Mouse (Mus musculus): Measurements from ENCODE around the gene Traip. TPM values are rescaled to one million over a fixed set of nuclear protein-coding genes. Genes with fewer than 3 reads are reported as not detected.

The Traip gene
- total RNA-seq, 2 experiments from 2014 or later = 14.4 to 16.3 TPM

DNA sequence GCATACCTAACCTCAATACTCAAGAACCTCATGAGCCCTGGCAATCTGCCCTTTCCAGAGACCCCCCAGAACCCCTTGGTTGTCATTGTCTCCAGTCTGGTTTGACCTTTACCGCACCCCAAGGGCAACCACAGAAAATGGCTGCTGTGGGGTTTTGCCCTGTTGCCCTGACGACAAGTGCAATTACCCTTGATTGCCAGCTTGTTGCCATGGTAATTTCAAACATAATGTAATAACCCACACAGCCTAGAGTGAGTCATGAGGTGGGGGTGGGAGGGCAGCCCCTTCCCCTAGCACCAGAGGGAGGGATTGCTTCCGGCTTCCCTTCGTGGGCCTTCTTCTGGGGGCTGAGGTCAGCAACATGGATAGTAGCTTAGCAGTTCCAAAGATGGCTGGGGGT is 17.7 kb upstream of the Traip start:
- DNase-seq (ENCODE audit: low spot score in 2 of 2) = no peak

DNA sequence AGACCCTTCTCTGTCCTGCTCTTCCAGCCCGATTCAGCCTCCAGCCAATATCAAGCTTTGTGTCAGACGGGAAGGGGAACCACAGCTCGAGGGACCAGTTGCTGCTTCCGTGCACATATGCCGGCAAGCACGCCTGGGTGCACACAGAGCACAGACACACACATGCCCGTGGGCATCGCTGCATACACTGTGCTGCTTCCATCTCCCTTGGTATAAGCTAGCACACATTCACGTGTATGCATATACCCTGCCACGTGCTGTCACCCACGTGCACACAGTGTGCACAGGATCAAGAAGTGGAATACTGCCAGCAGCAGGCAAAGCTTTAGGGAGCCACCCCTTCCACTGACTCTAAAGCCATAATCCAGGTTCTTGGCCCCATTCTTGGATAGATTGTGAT is 15.8 kb upstream of the Traip start:
- no peak for DNase-seq (ENCODE audit: low spot score in 2 of 2)

GRCm38 (mm10) chr9:107935374-107935773 is 14.6 kb upstream of the Traip start, which contains the start of gene Camkv:
TSS of gene Camkv (plus strand) at chr9:107935674.
- no peak for DNase-seq (ENCODE audit: low spot score in 2 of 2)

DNA sequence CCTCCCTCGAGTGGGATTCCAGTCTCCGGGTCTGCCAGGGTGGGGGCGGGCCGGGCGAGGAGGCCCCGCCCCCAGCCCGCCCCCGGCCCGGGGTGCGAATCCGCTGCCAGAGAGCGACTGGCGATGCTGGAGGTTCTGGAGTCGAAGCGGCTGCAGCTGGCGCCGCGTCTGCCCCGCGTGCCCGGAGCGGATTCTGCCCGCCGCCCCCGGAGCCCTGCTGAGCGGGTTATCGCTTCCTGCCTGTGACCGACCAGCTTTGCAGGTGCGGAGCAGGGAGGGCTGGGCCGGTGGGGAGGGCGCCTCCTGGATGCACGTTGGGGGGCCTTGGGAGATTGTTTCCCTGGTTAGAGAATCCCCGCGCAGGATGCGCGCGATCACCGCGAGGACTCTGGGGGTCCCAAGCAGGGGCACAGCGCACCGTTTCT is 14.1 kb upstream of the Traip start:
- DNase-seq (ENCODE audit: low spot score in 2 of 2) = no peak

GRCm38 (mm10) chr9:107936215-107936822 is 13.6 kb upstream of the Traip start:
- no peak for DNase-seq (ENCODE audit: low spot score in 2 of 2)

DNA sequence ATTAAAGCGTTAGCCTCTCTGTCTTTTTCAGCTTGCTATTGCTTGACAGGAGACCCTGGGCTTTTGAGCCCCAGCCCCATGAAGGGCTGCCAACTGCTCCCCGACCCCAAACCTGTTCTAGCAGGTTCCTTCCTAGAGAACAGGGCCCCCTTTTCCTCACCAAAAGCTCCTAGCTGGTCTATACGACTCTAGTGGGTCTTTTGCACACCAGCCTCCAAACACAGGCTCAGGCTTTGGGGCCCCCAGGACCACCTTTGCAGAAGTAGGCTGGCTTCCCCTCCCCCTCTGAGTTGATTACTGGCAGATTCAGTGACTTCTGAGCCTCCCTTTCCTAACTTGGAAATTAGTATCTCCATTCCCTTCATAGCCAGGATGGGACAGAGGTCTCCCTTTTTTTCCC is 13.1 kb upstream of the Traip start:
- no peak for DNase-seq (ENCODE audit: low spot score in 2 of 2)

- DNase-seq (ENCODE audit: low spot score in 2 of 2) = no peak
These were observed 2.4 kb upstream of the Traip start for GRCm38 (mm10) chr9:107947241-107948194.

DNA sequence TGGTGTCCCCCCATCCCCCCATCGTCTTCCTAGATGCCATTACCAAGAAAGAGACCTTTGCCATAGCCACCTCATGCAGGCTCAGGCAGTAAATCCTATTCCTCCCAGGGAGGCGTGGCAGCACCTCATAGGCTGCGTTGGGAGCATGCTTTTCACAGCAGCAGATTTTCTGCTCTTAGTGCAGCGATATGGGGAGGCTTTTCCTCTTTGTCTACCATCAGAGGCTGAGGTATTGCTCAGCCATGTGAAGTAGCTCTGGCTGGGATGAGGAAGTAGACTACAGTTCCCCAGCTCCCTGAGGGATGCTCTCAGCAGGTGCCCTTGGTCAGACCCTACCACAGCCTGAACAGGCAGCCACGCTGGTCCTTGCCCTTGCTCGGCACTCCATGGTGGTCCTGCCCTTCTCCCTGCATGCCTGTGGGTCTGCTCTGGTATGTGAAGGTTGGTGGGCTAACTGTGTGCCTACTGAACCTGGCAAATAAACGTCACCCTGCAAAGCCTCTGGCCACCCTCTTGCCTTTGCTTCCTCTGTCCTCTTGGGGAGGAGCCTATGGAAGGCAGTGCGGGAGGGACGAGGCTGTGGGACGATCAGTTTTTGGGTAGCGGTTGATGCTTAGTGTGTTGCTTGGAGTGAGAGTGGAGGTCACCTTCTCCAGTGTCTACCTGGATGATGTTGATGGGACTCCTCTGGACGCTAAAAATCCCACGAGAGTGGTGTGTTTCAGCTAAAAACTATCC is 583 bp upstream of the Traip start:
- DNase-seq (ENCODE audit: low spot score in 2 of 2) = no peak

- DNase-seq (ENCODE audit: low spot score in 2 of 2) = peak; percentile 82 to 87
These were observed 772 bp downstream of the Traip start for GRCm38 (mm10) chr9:107950460-107951355.

DNA sequence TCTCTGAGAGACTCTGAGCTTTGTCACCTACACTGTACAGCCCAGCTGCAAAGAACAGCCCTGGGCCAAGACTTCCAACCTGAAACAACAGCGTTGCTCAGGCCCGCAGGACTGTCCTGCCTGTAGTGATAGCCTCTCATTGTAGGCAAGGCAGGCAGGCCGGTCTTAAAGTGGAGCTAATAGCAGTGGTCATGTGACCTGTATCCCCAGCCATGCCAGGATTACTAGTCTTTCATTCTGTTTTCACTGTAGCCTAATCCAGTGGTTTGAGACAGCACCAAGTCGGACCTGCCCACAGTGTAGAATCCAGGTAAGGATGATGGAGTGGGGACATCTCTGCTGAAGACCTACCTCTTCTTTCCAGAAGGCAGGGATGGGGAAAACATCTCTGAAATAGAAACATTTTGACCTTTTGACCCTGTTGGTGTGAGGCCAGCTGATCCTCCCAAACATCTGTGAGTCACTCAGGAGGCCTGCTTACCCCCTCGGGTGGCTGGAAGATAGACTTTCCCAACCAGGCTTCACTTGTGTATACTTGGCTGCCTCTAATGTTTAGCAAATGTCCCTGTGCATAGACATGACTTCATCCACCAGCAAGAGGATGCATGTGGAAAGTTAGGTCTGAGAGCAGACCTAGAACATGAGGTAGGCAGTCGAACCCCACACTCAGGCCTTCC is 5.8 kb downstream of the Traip start:
- no peak for DNase-seq (ENCODE audit: low spot score in 2 of 2)

DNA sequence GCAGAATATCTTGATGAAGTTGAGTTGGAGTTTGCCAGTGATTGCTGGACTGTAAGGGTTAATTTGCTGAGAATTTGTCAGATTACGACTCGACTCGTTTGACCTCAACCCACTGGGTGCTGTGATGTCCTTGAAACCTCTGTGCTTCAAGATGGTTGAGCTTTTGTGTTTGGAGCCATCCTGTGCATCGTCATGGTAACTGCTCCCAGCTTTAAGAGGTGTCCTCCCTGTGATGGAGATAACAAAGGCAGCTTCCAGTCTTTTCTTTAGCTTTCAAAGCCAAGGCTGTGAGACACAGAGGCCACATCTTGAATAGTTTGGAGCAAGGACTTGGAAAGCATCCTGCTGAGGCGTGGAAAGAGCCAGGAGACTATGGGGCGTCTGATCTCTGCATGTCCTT is 7.2 kb downstream of the Traip start:
- no peak for DNase-seq (ENCODE audit: low spot score in 2 of 2)

GRCm38 (mm10) chr9:107959896-107960295 is 10.0 kb downstream of the Traip start:
- no peak for DNase-seq (ENCODE audit: low spot score in 2 of 2)

DNA sequence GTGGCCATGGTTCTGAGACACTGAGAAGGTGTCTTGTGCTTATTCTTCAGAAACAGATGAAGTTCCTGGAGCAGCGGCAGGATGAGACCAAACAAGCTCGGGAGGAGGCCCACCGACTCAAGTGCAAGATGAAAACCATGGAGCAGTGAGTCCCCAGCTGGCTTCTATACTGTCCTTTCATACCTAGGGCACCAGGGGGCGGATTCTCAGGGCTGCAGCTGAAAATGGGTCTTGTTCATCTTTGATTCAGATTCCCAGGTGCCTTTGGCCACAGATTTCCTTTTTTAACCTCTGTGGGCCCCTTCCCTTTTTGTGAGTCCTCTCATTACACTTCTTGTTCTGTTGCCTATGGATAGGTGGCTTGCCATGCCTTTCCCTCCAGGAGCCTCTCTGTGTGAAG is 11.0 kb downstream of the Traip start:
- DNase-seq (ENCODE audit: low spot score in 2 of 2) = no peak

- no peak for DNase-seq (ENCODE audit: low spot score in 2 of 2)
These were observed 11.4 kb downstream of the Traip start for GRCm38 (mm10) chr9:107961351-107961762.

GRCm38 (mm10) chr9:107961881-107962280 is 11.9 kb downstream of the Traip start:
- DNase-seq (ENCODE audit: low spot score in 2 of 2) = no peak

GRCm38 (mm10) chr9:107962916-107963315 is 13.0 kb downstream of the Traip start:
- DNase-seq (ENCODE audit: low spot score in 2 of 2) = no peak

DNA sequence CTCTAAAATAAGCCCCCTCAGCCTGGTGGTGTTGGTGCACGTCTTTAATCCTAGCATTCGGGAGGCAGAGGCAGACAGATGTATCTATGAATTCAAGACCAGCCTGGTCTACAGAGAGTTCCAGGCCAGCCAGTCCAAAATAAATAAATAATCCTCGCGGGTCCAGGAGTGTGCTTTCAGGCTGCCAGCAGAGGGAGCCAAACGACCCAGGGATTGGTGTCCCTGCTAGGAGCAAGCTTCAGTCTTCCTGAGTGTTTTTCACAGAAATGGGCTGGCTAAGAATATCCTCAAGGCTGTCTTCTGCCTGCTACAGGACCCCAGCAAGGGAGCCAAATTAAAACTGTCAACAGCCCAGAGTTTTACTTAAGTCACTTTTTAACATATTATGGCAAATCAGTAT is 13.8 kb downstream of the Traip start:
- DNase-seq (ENCODE audit: low spot score in 2 of 2) = peak; percentile 58 to 76

- DNase-seq (ENCODE audit: low spot score in 2 of 2) = no peak
These were observed 14.7 kb downstream of the Traip start for GRCm38 (mm10) chr9:107964681-107965080.

GRCm38 (mm10) chr9:107966676-107967075 is 16.7 kb downstream of the Traip start:
- DNase-seq (ENCODE audit: low spot score in 2 of 2) = no peak

GRCm38 (mm10) chr9:107967437-107967836 is 17.5 kb downstream of the Traip start:
- DNase-seq (ENCODE audit: low spot score in 2 of 2) = no peak

Data from adrenal gland, postnatal 4 days (tissue).